Mouse (Mus musculus) kidney, embryonic 15.5 days (tissue): Measurements from ENCODE around the gene Taok3. TPM values are rescaled to one million over a fixed set of nuclear protein-coding genes. Genes with fewer than 3 reads are reported as not detected.
A peak's percentile ranks its signal among the peaks of the same experiment; 100 is the strongest.

Source experiments
- ATAC-seq: fragments of 200-750 bp; cut with Nextera tagmentation; replicated peaks from 2 replicates; pipeline ENCODE4 v1.8.0; 2017; ENCODE audit warnings: moderate TSS enrichment; ENCODE audit not compliant: low FRiP score
- H3K27ac ChIP-seq: fragments of 300-500 bp; sonication (generic); 2 replicates; pipeline ENCODE4 v1.5.1; 2015; ENCODE audit warnings: mild to moderate bottlenecking, inconsistent platforms
- H3K27me3 ChIP-seq: fragments of 300-500 bp; sonication (generic); 2 replicates; pipeline ENCODE4 v1.6.1; 2015; ENCODE audit warnings: inconsistent platforms
- H3K36me3 ChIP-seq: fragments of 300-500 bp; sonication (generic); 2 replicates; pipeline ENCODE4 v1.6.1; 2015; ENCODE audit warnings: inconsistent platforms
- H3K4me1 ChIP-seq: fragments of 300-500 bp; sonication (generic); 2 replicates; pipeline ENCODE4 v1.6.1; 2015; ENCODE audit warnings: inconsistent platforms
- H3K4me2 ChIP-seq: fragments of 300-500 bp; sonication (generic); 2 replicates; pipeline ENCODE4 v1.6.1; 2015; ENCODE audit warnings: moderate library complexity, mild to moderate bottlenecking, inconsistent platforms
- H3K4me3 ChIP-seq: fragments of 300-500 bp; sonication (generic); replicated peaks from 2 replicates; pipeline ENCODE4 v1.5.1; 2015; ENCODE audit warnings: mild to moderate bottlenecking, inconsistent platforms
- H3K9ac ChIP-seq: fragments of 300-500 bp; sonication (generic); 2 replicates; pipeline ENCODE4 v1.6.1; 2015; ENCODE audit warnings: mild to moderate bottlenecking, inconsistent platforms
- H3K9me3 ChIP-seq: fragments of 300-500 bp; sonication (generic); replicated peaks from 2 replicates; pipeline ENCODE4 v1.6.1; 2016; ENCODE audit warnings: inconsistent platforms
- WGBS: fragments of 180-500 bp; shearing (Covaris S2); methylation state at CpG from one replicate; pipeline ENCODE4 v1.1.7; 2015; ENCODE audit warnings: mixed read lengths; 5-methylcytosine and 5-hydroxymethylcytosine counted together
- polyA plus RNA-seq: library from polyadenylated mRNA; unstranded; fragments of >200 nt; fragmentation: Nextera tagmentation; extraction: Ambion mirVana; gene quantifications from 2 replicates; pipeline ENCODE4 v1.2.1, GENCODE M21; 2015

Taok3 gene
- polyA plus RNA-seq, 1 experiment from 2014 or later: 17.1 TPM

- whole genome bisulfite sequencing: 93% methylated on average over 7 of the region's 7 CpGs
Measured at GRCm38 (mm10) chr5:117196551-117196950, 76.6 kb downstream of the Taok3 start.

DNA sequence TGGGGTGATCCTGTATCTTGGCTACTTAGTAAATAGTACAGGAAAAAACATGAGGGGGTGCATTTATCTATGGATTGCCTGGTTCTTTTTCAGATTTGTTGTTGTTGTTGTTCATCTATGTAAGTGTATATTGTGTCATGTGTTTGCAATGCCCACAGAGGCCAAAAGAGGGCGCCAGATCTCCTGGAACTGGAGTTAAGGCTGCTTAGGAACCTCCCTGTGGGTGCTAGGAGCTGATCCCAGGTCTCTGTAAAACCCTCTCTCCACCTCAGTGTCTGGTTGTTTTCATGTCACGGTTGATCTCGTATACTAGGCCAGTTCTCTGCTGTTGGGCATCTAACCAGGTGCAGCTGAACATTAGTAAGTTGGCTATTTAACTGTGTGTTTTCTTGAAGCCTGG lies 78.5 kb downstream of the Taok3 start:
- Histone ChIP-seq H3K4me2 (no peak overlapping the region), H3K27ac (no peak overlapping the region), H3K27me3 (no peaks in the 10 kb centered on the region), H3K36me3 (peaks cover 47% of the 10 kb centered on the region), H3K9ac (no peak overlapping the region), H3K4me1 (no peaks in the 10 kb centered on the region), H3K4me3 (no peak overlapping the region), H3K9me3 (no peaks in the 10 kb centered on the region)
- 78% methylated on average over 3 of the region's 3 CpGs for WGBS
- no peak for ATAC-seq

More at GRCm38 (mm10) chr5:117196551-117196950, 76.6 kb downstream of the Taok3 start:
- Histone ChIP-seq H3K36me3 (peaks cover 40% of the 10 kb centered on the region), H3K4me1 (no peaks in the 10 kb centered on the region), H3K27ac (no peak overlapping the region), H3K9ac (no peak overlapping the region), H3K4me2 (no peak overlapping the region), H3K4me3 (no peak overlapping the region), H3K9me3 (no peaks in the 10 kb centered on the region), H3K27me3 (no peaks in the 10 kb centered on the region)
- ATAC-seq: no peak

- no peak for ATAC-seq
- Histone ChIP-seq H3K4me3 (no peak overlapping the region), H3K4me1 (no peaks in the 10 kb centered on the region), H3K27me3 (no peaks in the 10 kb centered on the region), H3K9ac (no peak overlapping the region), H3K9me3 (no peaks in the 10 kb centered on the region), H3K27ac (no peak overlapping the region), H3K4me2 (no peak overlapping the region), H3K36me3 (peaks cover 44% of the 10 kb centered on the region)
- 76% methylated on average over 16 of the region's 16 CpGs for WGBS
Measured at GRCm38 (mm10) chr5:117207286-117207685, 87.4 kb downstream of the Taok3 start.

- Histone ChIP-seq H3K36me3 (peaks cover 37% of the 10 kb centered on the region; the same call in 1 of the 2 replicates), H3K4me1 (no peaks in the 10 kb centered on the region), H3K4me2 (no peak overlapping the region), H3K27me3 (no peaks in the 10 kb centered on the region), H3K27ac (peak overlapping the region; percentile 27; the same call in 1 of the 2 replicates), H3K9ac (no peak overlapping the region), H3K9me3 (no peaks in the 10 kb centered on the region), H3K4me3 (no peak overlapping the region)
- 71% methylated on average over 4 of the region's 4 CpGs for WGBS
- no peak for ATAC-seq
Measured at GRCm38 (mm10) chr5:117214016-117214415, 94.1 kb downstream of the Taok3 start.

- Histone ChIP-seq H3K9me3 (no peaks in the 10 kb centered on the region), H3K4me2 (no peak overlapping the region), H3K9ac (no peak overlapping the region), H3K4me1 (no peaks in the 10 kb centered on the region), H3K4me3 (no peak overlapping the region), H3K36me3 (peaks cover 25% of the 10 kb centered on the region), H3K27ac (no peak overlapping the region), H3K27me3 (no peaks in the 10 kb centered on the region)
- WGBS: 65% methylated on average over 12 of the region's 12 CpGs
- ATAC-seq: no peak
Measured at GRCm38 (mm10) chr5:117231059-117231458, 111.1 kb downstream of the Taok3 start.

DNA sequence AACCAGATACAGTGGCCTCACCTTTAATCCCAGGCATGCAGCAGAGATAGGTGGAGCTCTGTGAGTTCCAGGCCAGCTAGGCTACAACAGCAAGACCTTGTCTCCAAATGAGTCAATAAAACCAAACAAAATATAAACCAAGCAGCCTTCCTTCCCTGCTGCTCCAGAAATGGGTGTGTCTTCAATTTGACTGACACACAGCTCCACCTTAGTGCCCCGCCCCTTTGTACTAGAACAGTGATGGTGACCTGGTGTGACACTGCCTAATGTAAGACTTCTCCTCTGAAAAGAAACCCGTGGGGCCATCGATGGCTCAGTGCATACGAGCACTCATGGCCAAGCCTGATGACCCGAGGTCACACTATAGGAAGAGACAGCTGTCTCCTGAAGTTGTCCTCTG lies 116.6 kb downstream of the Taok3 start:
- no peak overlapping the region for H3K4me2 ChIP-seq
- ATAC-seq: no peak
- H3K27me3 ChIP-seq: no peaks in the 10 kb centered on the region
- peaks cover 8% of the 10 kb centered on the region for H3K4me1 ChIP-seq
- no peak overlapping the region for H3K4me3 ChIP-seq
- no peak overlapping the region for H3K9ac ChIP-seq
- no peaks in the 10 kb centered on the region for H3K9me3 ChIP-seq
- WGBS: 78% methylated on average over 5 of the region's 5 CpGs
- peaks cover 9% of the 10 kb centered on the region; the same call in 1 of the 2 replicates for H3K36me3 ChIP-seq
- no peak overlapping the region for H3K27ac ChIP-seq

GRCm38 (mm10) chr5:117239106-117239505 lies 119.2 kb downstream of the Taok3 start:
- H3K4me1 ChIP-seq: peaks cover 22% of the 10 kb centered on the region
- peaks cover 5% of the 10 kb centered on the region; the same call in 1 of the 2 replicates for H3K27me3 ChIP-seq
- ATAC-seq: no peak
- no peak overlapping the region for H3K4me3 ChIP-seq
- no peak overlapping the region for H3K27ac ChIP-seq
- H3K9me3 ChIP-seq: no peaks in the 10 kb centered on the region
- WGBS: 76% methylated on average over 4 of the region's 4 CpGs
- no peak overlapping the region for H3K4me2 ChIP-seq
- no peak overlapping the region for H3K9ac ChIP-seq
- H3K36me3 ChIP-seq: peaks cover 4% of the 10 kb centered on the region; the same call in 1 of the 2 replicates

GRCm38 (mm10) chr5:117240321-117240731 lies 120.4 kb downstream of the Taok3 start:
- Histone ChIP-seq H3K27me3 (peaks cover 5% of the 10 kb centered on the region; the same call in 1 of the 2 replicates), H3K9ac (peak overlapping the region; percentile 35; the same call in 1 of the 2 replicates), H3K4me3 (peak overlapping the region; percentile 42), H3K4me1 (peaks cover 22% of the 10 kb centered on the region), H3K27ac (no peak overlapping the region), H3K9me3 (no peaks in the 10 kb centered on the region), H3K36me3 (no peaks in the 10 kb centered on the region), H3K4me2 (peak overlapping the region; percentile 65)
- 4% methylated on average over 12 of the region's 12 CpGs for WGBS
- no peak for ATAC-seq

DNA sequence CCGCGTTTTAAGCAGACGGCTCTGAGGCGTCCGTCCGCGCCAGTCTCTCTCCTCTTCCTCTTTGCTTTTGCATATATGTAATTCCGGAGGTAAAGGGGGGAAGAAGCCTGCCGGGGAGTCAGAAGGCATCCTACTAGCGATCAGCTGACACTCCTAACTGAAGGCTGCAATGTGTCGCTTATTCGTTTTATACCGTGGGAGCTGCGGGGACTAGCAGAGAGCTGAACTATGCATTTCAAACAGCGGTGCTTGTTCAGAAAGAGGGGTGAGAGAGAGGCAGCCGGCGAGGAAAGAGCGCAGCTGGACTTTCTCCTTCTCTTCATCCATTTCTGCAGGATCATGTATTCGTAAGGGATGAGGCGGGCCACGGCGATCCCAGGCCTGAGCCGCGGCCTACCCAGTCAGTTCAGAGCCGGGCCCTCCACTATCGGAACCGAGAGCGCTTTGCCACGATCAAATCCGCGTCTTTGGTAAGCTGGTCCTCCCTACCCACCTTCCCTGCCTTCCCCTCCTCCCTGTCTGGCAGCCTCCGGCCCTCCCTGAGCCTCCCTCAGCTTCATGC lies 120.9 kb downstream of the Taok3 start:
- peaks cover 5% of the 10 kb centered on the region; the same call in 1 of the 2 replicates for H3K27me3 ChIP-seq
- WGBS: 3% methylated on average over 32 of the region's 32 CpGs
- no peaks in the 10 kb centered on the region for H3K9me3 ChIP-seq
- H3K4me3 ChIP-seq: peak overlapping the region; percentile 42
- peak overlapping the region; percentile 35 for H3K9ac ChIP-seq
- H3K27ac ChIP-seq: no peak overlapping the region
- ATAC-seq: no peak; the same call in 1 of the 2 replicates
- H3K4me2 ChIP-seq: peak overlapping the region; percentile 65
- no peaks in the 10 kb centered on the region for H3K36me3 ChIP-seq
- peaks cover 22% of the 10 kb centered on the region for H3K4me1 ChIP-seq

DNA sequence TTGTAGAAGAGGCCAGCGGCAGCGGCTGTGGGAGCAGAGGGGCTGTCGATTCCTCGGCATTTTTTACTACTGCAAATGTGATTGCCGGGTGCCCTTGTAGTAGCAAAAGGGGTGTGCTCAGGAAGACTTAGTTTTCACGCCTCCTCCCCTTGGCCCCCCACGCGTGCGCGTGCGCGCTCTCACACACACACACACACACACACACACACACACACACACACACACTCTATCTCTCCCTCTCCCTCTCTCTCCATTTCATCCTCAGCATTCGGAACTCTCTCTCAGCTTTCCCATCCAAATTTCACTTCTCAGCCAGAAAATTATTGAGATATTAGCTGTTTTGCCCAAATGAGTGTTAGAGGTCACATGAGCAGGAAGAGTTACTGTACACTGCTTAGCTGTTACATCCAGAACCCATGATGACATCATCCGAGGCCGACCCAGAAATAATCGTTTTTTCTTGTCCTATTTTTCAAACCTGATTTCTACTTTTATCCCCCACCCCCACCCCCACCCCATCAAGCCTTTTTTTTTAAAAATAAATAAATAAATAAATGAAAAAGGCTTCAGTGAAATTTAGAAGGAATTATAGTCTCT lies 122.1 kb downstream of the Taok3 start:
- H3K4me1 ChIP-seq: peaks cover 22% of the 10 kb centered on the region
- peak overlapping the region; percentile 57 for H3K4me2 ChIP-seq
- no peak overlapping the region for H3K27ac ChIP-seq
- H3K27me3 ChIP-seq: peaks cover 5% of the 10 kb centered on the region; the same call in 1 of the 2 replicates
- no peaks in the 10 kb centered on the region for H3K9me3 ChIP-seq
- WGBS: 41% methylated on average over 16 of the region's 16 CpGs
- peak overlapping the region; percentile 7; the same call in 1 of the 2 replicates for H3K4me3 ChIP-seq
- no peak for ATAC-seq
- no peaks in the 10 kb centered on the region for H3K36me3 ChIP-seq
- H3K9ac ChIP-seq: no peak overlapping the region

DNA sequence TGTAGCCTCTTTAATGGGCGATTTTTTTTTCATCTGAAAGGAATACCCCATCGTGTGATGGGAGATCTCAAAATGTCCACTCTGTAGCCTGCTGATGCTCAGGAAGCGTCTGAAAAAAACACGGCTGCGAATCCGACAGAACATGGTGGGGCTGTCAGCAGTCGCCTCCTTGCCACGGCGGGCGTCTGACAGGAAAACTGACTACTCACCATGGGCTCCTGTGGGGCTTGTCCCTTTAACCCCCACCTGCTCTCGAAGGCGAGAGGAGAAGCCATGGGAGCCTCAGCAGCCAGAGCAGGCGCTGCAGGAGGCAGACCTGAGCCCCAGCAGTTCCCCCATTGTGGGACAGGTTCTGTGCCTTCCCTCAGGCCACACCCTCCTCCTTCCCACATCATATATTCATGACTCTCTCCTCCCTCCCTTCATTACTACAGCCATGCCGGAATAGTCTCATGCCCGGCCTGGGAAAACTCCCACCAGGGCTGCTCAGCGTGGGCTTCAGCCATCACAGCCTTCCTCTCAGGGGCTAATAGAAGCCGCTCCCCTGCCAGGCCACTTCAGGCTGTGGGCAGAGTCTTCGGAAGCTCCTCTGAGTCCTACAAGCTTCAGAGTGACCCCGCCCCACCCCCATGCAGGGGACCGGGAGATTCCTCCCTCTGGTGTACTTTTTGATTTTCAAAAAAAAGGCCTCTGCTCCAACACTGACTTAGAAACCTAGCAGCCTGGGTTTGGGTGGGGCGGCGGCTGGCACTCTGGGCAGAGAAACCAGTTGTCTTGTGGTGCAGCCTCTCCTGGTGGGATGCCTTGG lies 122.9 kb downstream of the Taok3 start:
- H3K4me3 ChIP-seq: peak overlapping the region; percentile 28
- H3K27me3 ChIP-seq: peaks cover 5% of the 10 kb centered on the region; the same call in 1 of the 2 replicates
- peak overlapping the region; percentile 57 for H3K4me2 ChIP-seq
- no peak overlapping the region for H3K9ac ChIP-seq
- no peak overlapping the region for H3K27ac ChIP-seq
- H3K9me3 ChIP-seq: no peaks in the 10 kb centered on the region
- WGBS: 28% methylated on average over 22 of the region's 22 CpGs
- peaks cover 22% of the 10 kb centered on the region for H3K4me1 ChIP-seq
- no peaks in the 10 kb centered on the region for H3K36me3 ChIP-seq
- ATAC-seq: no peak

- Histone ChIP-seq H3K4me1 (peaks cover 18% of the 10 kb centered on the region), H3K27ac (no peak overlapping the region), H3K4me2 (no peak overlapping the region), H3K27me3 (peaks cover 5% of the 10 kb centered on the region; the same call in 1 of the 2 replicates), H3K9me3 (no peaks in the 10 kb centered on the region), H3K36me3 (no peaks in the 10 kb centered on the region), H3K9ac (no peak overlapping the region), H3K4me3 (no peak overlapping the region)
- 93% methylated on average over 8 of the region's 8 CpGs for WGBS
- no peak for ATAC-seq
Measured at GRCm38 (mm10) chr5:117245170-117245569, 125.2 kb downstream of the Taok3 start.
